8 mouse cellular contexts compared by ENCODE assay signal in the genomic region with DNA sequence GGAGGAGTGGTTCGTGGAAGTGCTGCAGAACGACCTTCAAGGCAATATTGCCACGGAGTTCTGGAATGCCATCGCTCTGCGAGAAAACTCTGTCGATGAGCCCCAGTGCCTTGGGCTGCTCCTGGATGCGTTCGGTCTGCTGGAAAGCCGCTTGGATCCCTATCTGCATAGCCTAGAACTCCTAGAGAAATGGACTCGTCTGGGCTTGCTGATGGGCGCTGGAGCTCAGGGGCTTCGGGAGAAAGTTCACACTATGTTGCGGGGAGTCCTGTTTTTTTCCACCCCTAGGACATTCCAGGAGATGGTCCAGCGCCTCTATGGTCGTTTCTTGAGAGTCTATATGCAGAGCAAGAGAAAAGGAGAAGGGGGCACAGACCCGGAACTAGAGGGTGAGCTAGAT. TPM values are rescaled to one million over a fixed set of nuclear protein-coding genes. Genes with fewer than 3 reads are reported as not detected.
DNase-seq lines count a peak whose midpoint lies in the region; ATAC-seq lines count a peak whose summit lies in the region.

No protein-coding gene starts in this region.

- H3K4me3 ChIP-seq in neural tube, embryonic 11.5 days (ENCODE audit: low read depth, low read length) = peak overlapping the region; percentile 87
- H3K4me3 ChIP-seq in limb, embryonic 13.5 days = peak overlapping the region; percentile 94
- H3K4me3 ChIP-seq in stomach, embryonic 15.5 days (replicated peaks) = peak overlapping the region; percentile 96

- ATAC-seq in neural tube, embryonic 11.5 days (ENCODE audit: insufficient read depth, low FRiP score, low TSS enrichment) = no peak
- ATAC-seq in limb, embryonic 13.5 days (ENCODE audit: low FRiP score, low read depth) = no peak
- no peak for ATAC-seq in stomach, embryonic 15.5 days (ENCODE audit: insufficient read depth, low FRiP score, low read depth)

- WGBS in neural tube, embryonic 11.5 days = 40% methylated on average over 16 of the region's 16 CpGs
- 39% methylated on average over 16 of the region's 16 CpGs for WGBS in limb, embryonic 13.5 days
- 34% methylated on average over 16 of the region's 16 CpGs for WGBS in stomach, embryonic 15.5 days

- peaks cover 8% of the 10 kb centered on the region for H3K36me3 ChIP-seq in neural tube, embryonic 11.5 days (ENCODE audit: control insufficient read depth, insufficient read depth, low read length)
- H3K36me3 ChIP-seq in limb, embryonic 13.5 days = peaks cover 75% of the 10 kb centered on the region
- peaks cover 54% of the 10 kb centered on the region for H3K36me3 ChIP-seq in stomach, embryonic 15.5 days

- H3K27me3 ChIP-seq in neural tube, embryonic 11.5 days (ENCODE audit: control insufficient read depth, insufficient read depth, low read length) = no peaks in the 10 kb centered on the region
- no peaks in the 10 kb centered on the region for H3K27me3 ChIP-seq in limb, embryonic 13.5 days
- H3K27me3 ChIP-seq in stomach, embryonic 15.5 days (replicated peaks) = no peaks in the 10 kb centered on the region

- peak overlapping the region; percentile 92 for H3K4me2 ChIP-seq in neural tube, embryonic 11.5 days (ENCODE audit: low read depth)
- H3K4me2 ChIP-seq in limb, embryonic 13.5 days (replicated peaks) = peak overlapping the region; percentile 93
- peak overlapping the region; percentile 91 for H3K4me2 ChIP-seq in stomach, embryonic 15.5 days

- no peak overlapping the region for H3K27ac ChIP-seq in neural tube, embryonic 11.5 days (ENCODE audit: low read depth, low read length)
- H3K27ac ChIP-seq in limb, embryonic 13.5 days = no peak overlapping the region
- H3K27ac ChIP-seq in stomach, embryonic 15.5 days = peak overlapping the region; percentile 55

- peak; percentile 21 for DNase-seq in cerebellum, adult 11 months
- no peak for DNase-seq in cerebellum, postnatal 4 days (ENCODE audit: low spot score in 2 of 2)
- DNase-seq in neural tube, embryonic 11.5 days (ENCODE audit: low spot score) = no peak
- no peak for DNase-seq in neural tube, embryonic 10.5 days (ENCODE audit: extremely low spot score, low spot score)
- no peak for DNase-seq in thymus, postnatal 4 days
- no peak for DNase-seq in adrenal gland, adult 2 months

- H3K9ac ChIP-seq in neural tube, embryonic 11.5 days (ENCODE audit: low read length) = peak overlapping the region; percentile 70
- H3K9ac ChIP-seq in limb, embryonic 13.5 days = peak overlapping the region; percentile 93
- H3K9ac ChIP-seq in stomach, embryonic 15.5 days = peak overlapping the region; percentile 84

- H3K9me3 ChIP-seq in neural tube, embryonic 11.5 days (ENCODE audit: control insufficient read depth, low read length) = no peaks in the 10 kb centered on the region
- no peaks in the 10 kb centered on the region for H3K9me3 ChIP-seq in limb, embryonic 13.5 days
- H3K9me3 ChIP-seq in stomach, embryonic 15.5 days = no peaks in the 10 kb centered on the region

- peaks cover 17% of the 10 kb centered on the region for H3K4me1 ChIP-seq in neural tube, embryonic 11.5 days (ENCODE audit: control insufficient read depth, insufficient read depth, low read length)
- H3K4me1 ChIP-seq in limb, embryonic 13.5 days = peaks cover 28% of the 10 kb centered on the region
- H3K4me1 ChIP-seq in stomach, embryonic 15.5 days = peaks cover 28% of the 10 kb centered on the region

RNA-seq across cellular contexts. Expression of a gene that starts 0.7 kb away (rescaled TPM):
- polyA plus RNA-seq in neural tube, embryonic 11.5 days (2014; fragmentation: Nextera tagmentation; extraction: Ambion mirVana) = 120 and 128 TPM in 2 replicates
- polyA plus RNA-seq in limb, embryonic 13.5 days (2015; fragmentation: Nextera tagmentation; extraction: Ambion mirVana) = 150 and 154 TPM in 2 replicates
- polyA plus RNA-seq in stomach, embryonic 15.5 days (2015; fragmentation: Nextera tagmentation; extraction: Ambion mirVana) = 108 and 114 TPM in 2 replicates
- 10 to 100 TPM; 78.8 to 82.7 TPM for total RNA-seq in adrenal gland, adult 2 months (2021)
- polyA plus RNA-seq in adrenal gland, adult 2 months (2012; rRNA removed) = 93.1 and 110 TPM in 2 replicates

RNA-seq across cellular contexts. Expression of a gene that starts 0.8 kb away (rescaled TPM):
- 217 and 227 TPM in 2 replicates for polyA plus RNA-seq in neural tube, embryonic 11.5 days (2014; fragmentation: Nextera tagmentation; extraction: Ambion mirVana)
- 231 and 234 TPM in 2 replicates for polyA plus RNA-seq in limb, embryonic 13.5 days (2015; fragmentation: Nextera tagmentation; extraction: Ambion mirVana)
- polyA plus RNA-seq in stomach, embryonic 15.5 days (2015; fragmentation: Nextera tagmentation; extraction: Ambion mirVana) = 209 TPM in 2 replicates
- 10 to 100 TPM; 37.6 to 46.1 TPM for total RNA-seq in adrenal gland, adult 2 months (2021)
- 55.2 and 62.1 TPM in 2 replicates for polyA plus RNA-seq in adrenal gland, adult 2 months (2012; rRNA removed)

RNA-seq across cellular contexts. Expression of a gene that starts 10.6 kb away (rescaled TPM):
- polyA plus RNA-seq in neural tube, embryonic 11.5 days (2014; fragmentation: Nextera tagmentation; extraction: Ambion mirVana) = 4.0 and 5.3 TPM in 2 replicates
- 7.2 and 8.2 TPM in 2 replicates for polyA plus RNA-seq in limb, embryonic 13.5 days (2015; fragmentation: Nextera tagmentation; extraction: Ambion mirVana)
- 16.8 and 17.7 TPM in 2 replicates for polyA plus RNA-seq in stomach, embryonic 15.5 days (2015; fragmentation: Nextera tagmentation; extraction: Ambion mirVana)
- total RNA-seq in adrenal gland, adult 2 months (2021) = 10 to 100 TPM in 1 of 2 experiments, 1 to 10 TPM in 1; 10.0 to 13.1 TPM
- 13.6 and 14.6 TPM in 2 replicates for polyA plus RNA-seq in adrenal gland, adult 2 months (2012; rRNA removed)

RNA-seq across cellular contexts. Expression of a gene that starts 14.9 kb away (rescaled TPM):
- polyA plus RNA-seq in neural tube, embryonic 11.5 days (2014; fragmentation: Nextera tagmentation; extraction: Ambion mirVana) = not detected in 2 replicates
- not detected in 2 replicates for polyA plus RNA-seq in limb, embryonic 13.5 days (2015; fragmentation: Nextera tagmentation; extraction: Ambion mirVana)
- polyA plus RNA-seq in stomach, embryonic 15.5 days (2015; fragmentation: Nextera tagmentation; extraction: Ambion mirVana) = not detected in 2 replicates
- not detected for total RNA-seq in adrenal gland, adult 2 months (2021)
- not detected in 2 replicates for polyA plus RNA-seq in adrenal gland, adult 2 months (2012; rRNA removed)

RNA-seq across cellular contexts. Expression of a gene that starts 16.7 kb away (rescaled TPM):
- not detected in 2 replicates for polyA plus RNA-seq in neural tube, embryonic 11.5 days (2014; fragmentation: Nextera tagmentation; extraction: Ambion mirVana)
- polyA plus RNA-seq in limb, embryonic 13.5 days (2015; fragmentation: Nextera tagmentation; extraction: Ambion mirVana) = not detected in 2 replicates
- polyA plus RNA-seq in stomach, embryonic 15.5 days (2015; fragmentation: Nextera tagmentation; extraction: Ambion mirVana) = 4.4 and 6.9 TPM in 2 replicates
- total RNA-seq in adrenal gland, adult 2 months (2021) = not detected
- polyA plus RNA-seq in adrenal gland, adult 2 months (2012; rRNA removed) = not detected in 2 replicates
